Mouse (Mus musculus) cerebellum, adult 2 months (tissue): ENCODE results near the gene Aff3.

Source experiments
- CTCF ChIP-seq: fragments of 200-500 bp; IDR thresholded peaks from 2 replicates; pipeline ENCODE4 v1.5.1; 2011; ENCODE audit warnings: low read depth, mild to moderate bottlenecking, control low read depth, low read length, moderate library complexity, borderline replicate concordance; ENCODE audit not compliant: insufficient read depth
- POLR2A ChIP-seq: fragments of 200-500 bp; IDR thresholded peaks from 2 replicates; pipeline ENCODE4 v1.6.1; 2011; ENCODE audit warnings: low read length, control low read depth, borderline replicate concordance; ENCODE audit not compliant: insufficient read depth

GRCm38 (mm10) chr1:38679890-38680289 lies 15.1 kb upstream of the Aff3 start:
- TF ChIP-seq CTCF = no peak
- no peak for TF ChIP-seq POLR2A
